Comparison of ENCODE assay signal across 8 mouse cellular contexts in the genomic region with DNA sequence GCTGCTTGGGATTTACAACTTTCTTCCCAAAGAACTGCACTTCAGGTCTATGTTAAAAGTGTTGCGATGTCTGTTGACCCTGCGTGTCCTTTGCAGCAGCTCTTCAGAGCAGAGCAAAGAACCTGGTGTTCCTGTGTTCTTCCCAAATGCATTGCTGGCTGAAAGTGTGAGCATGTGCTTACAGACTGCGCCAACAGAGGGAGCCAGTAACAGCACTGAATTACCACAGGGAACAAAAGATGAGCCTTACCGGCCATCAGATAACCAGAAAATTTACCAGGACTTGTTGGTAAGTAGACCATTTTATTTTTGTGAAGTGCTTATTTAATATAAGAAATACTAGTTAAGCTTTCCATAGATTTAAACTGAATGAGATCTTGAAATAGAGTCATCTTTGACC. TPM values are rescaled to one million over a fixed set of nuclear protein-coding genes. Genes with fewer than 3 reads are reported as not detected.
A peak's percentile ranks its signal among the peaks of the same experiment; 100 is the strongest.
DNase-seq lines count a peak whose midpoint lies in the region; ATAC-seq and TF ChIP-seq lines count a peak whose summit lies in the region.

No protein-coding gene starts in this region.

- no peak for DNase-seq in frontal cortex, postnatal 25 days (ENCODE audit: low spot score in 2 of 2)
- peak; percentile 38 for DNase-seq in right cerebral cortex, adult 18-20 months
- no peak for DNase-seq in right cerebral cortex, postnatal 36 days (ENCODE audit: low spot score in 2 of 2)
- peak; percentile 35 for DNase-seq in adipocyte (ENCODE audit: low spot score)
- DNase-seq in heart, postnatal 0 days (ENCODE audit: low spot score): peak; percentile 47
- DNase-seq in right cerebral cortex, postnatal 4 days: peak; percentile 35

- H3K36me3 ChIP-seq in heart, postnatal 0 days (replicated peaks; ENCODE audit: control insufficient read depth, insufficient read depth, low read length): peaks cover 40% of the 10 kb centered on the region; the same call in 1 of the 2 replicates
- H3K36me3 ChIP-seq in liver, embryonic 12.5 days: peaks cover 90% of the 10 kb centered on the region

- H3K27me3 ChIP-seq in heart, postnatal 0 days (ENCODE audit: control insufficient read depth, insufficient read depth, low read length): no peaks in the 10 kb centered on the region
- H3K27me3 ChIP-seq in liver, embryonic 12.5 days (replicated peaks): no peaks in the 10 kb centered on the region

- H3K4me3 ChIP-seq in heart, postnatal 0 days (ENCODE audit: low read depth, low read length): no peak overlapping the region
- no peak overlapping the region for H3K4me3 ChIP-seq in liver, embryonic 12.5 days

- no peak overlapping the region for H3K27ac ChIP-seq in heart, postnatal 0 days (ENCODE audit: low read depth)
- no peak overlapping the region for H3K27ac ChIP-seq in liver, embryonic 12.5 days

- H3K4me1 ChIP-seq in heart, postnatal 0 days (ENCODE audit: control insufficient read depth, insufficient read depth): no peaks in the 10 kb centered on the region
- no peaks in the 10 kb centered on the region for H3K4me1 ChIP-seq in liver, embryonic 12.5 days

- no peak overlapping the region for H3K4me2 ChIP-seq in heart, postnatal 0 days (ENCODE audit: low read depth, low read length)
- H3K4me2 ChIP-seq in liver, embryonic 12.5 days: no peak overlapping the region

- TF ChIP-seq EP300 in heart, postnatal 0 days (IDR thresholded peaks at IDR 0.05; ENCODE audit: low read depth): no peak

- H3K9ac ChIP-seq in heart, postnatal 0 days (replicated peaks; ENCODE audit: low read depth, low read length): no peak overlapping the region
- no peak overlapping the region for H3K9ac ChIP-seq in liver, embryonic 12.5 days

- no peaks in the 10 kb centered on the region for H3K9me3 ChIP-seq in heart, postnatal 0 days (replicated peaks; ENCODE audit: control insufficient read depth, low read length)
- no peaks in the 10 kb centered on the region for H3K9me3 ChIP-seq in liver, embryonic 12.5 days (replicated peaks)

- WGBS in heart, postnatal 0 days: 36% methylated on average over 4 of the region's 4 CpGs
- WGBS in liver, embryonic 12.5 days (ENCODE audit: insufficient replicate concordance): 31% methylated on average over 4 of the region's 4 CpGs

- peak; percentile 80 for TF ChIP-seq CTCF in heart, postnatal 0 days (IDR thresholded peaks at IDR 0.05; ENCODE audit: low read depth)

- ATAC-seq in frontal cortex, adult (ENCODE audit: low TSS enrichment): peak; percentile 85
- no peak for ATAC-seq in heart, postnatal 0 days (ENCODE audit: insufficient read depth, low read depth)
- ATAC-seq in liver, embryonic 12.5 days: 0 out of 2 replicates have a peak, but pooled peaks have one; percentile 46

RNA-seq across cellular contexts. Expression of a gene that starts 18.0 kb away (rescaled TPM):
- 10.1 and 10.7 TPM in 2 replicates for total RNA-seq in heart, postnatal 0 days (2014; rRNA removed; ENCODE audit: low replicate concordance)
- 0.78 and 0.80 TPM in 2 replicates for polyA plus RNA-seq in heart, postnatal 0 days (2015; fragmentation: Nextera tagmentation; extraction: Ambion mirVana)
- polyA plus RNA-seq in liver, embryonic 12.5 days (2016; fragmentation: Nextera tagmentation; extraction: Ambion mirVana): 57.1 and 58.7 TPM in 2 replicates

RNA-seq across cellular contexts. Expression of a gene that starts 38.3 kb away (rescaled TPM):
- total RNA-seq in heart, postnatal 0 days (2014; rRNA removed; ENCODE audit: low replicate concordance): 6.1 and 10.0 TPM in 2 replicates
- 1.7 and 2.0 TPM in 2 replicates for polyA plus RNA-seq in heart, postnatal 0 days (2015; fragmentation: Nextera tagmentation; extraction: Ambion mirVana)
- 14.2 and 16.2 TPM in 2 replicates for polyA plus RNA-seq in liver, embryonic 12.5 days (2016; fragmentation: Nextera tagmentation; extraction: Ambion mirVana)

RNA-seq across cellular contexts. Expression of a gene that starts 50.3 kb away (rescaled TPM):
- total RNA-seq in heart, postnatal 0 days (2014; rRNA removed; ENCODE audit: low replicate concordance): 0.97 and 4.2 TPM in 2 replicates
- polyA plus RNA-seq in heart, postnatal 0 days (2015; fragmentation: Nextera tagmentation; extraction: Ambion mirVana): 0.90 and 1.0 TPM in 2 replicates
- polyA plus RNA-seq in liver, embryonic 12.5 days (2016; fragmentation: Nextera tagmentation; extraction: Ambion mirVana): 30.2 and 33.1 TPM in 2 replicates

RNA-seq across cellular contexts. Expression of a gene that starts 51.2 kb away (rescaled TPM):
- total RNA-seq in heart, postnatal 0 days (2014; rRNA removed; ENCODE audit: low replicate concordance): 25.0 and 27.4 TPM in 2 replicates
- polyA plus RNA-seq in heart, postnatal 0 days (2015; fragmentation: Nextera tagmentation; extraction: Ambion mirVana): 54.9 and 66.8 TPM in 2 replicates
- polyA plus RNA-seq in liver, embryonic 12.5 days (2016; fragmentation: Nextera tagmentation; extraction: Ambion mirVana): 71.5 and 75.6 TPM in 2 replicates

Comparison
In these comparisons a context has a peak if more than half of its experiments do, and no peak if none do; other contexts are left out.
1. DNase-seq: peak in right cerebral cortex, adult 18-20 months (single experiment), adipocyte (single experiment), heart, postnatal 0 days (single experiment) and right cerebral cortex, postnatal 4 days (single experiment); none in frontal cortex, postnatal 25 days (0 of 2) and right cerebral cortex, postnatal 36 days (0 of 2).
2. RNA of a gene that starts 18.0 kb away (polyA plus RNA-seq): 57.1 to 58.7 TPM in liver, embryonic 12.5 days; 0.78 to 0.80 TPM in heart, postnatal 0 days; every median in the first group is over 10 times any median in the second.
3. RNA of a gene that starts 50.3 kb away (polyA plus RNA-seq): 30.2 to 33.1 TPM in liver, embryonic 12.5 days; 0.90 to 1.0 TPM in heart, postnatal 0 days; every median in the first group is over 10 times any median in the second.